Mouse (Mus musculus): ENCODE measurements around the gene Ubash3a.

The Ubash3a gene

DNA sequence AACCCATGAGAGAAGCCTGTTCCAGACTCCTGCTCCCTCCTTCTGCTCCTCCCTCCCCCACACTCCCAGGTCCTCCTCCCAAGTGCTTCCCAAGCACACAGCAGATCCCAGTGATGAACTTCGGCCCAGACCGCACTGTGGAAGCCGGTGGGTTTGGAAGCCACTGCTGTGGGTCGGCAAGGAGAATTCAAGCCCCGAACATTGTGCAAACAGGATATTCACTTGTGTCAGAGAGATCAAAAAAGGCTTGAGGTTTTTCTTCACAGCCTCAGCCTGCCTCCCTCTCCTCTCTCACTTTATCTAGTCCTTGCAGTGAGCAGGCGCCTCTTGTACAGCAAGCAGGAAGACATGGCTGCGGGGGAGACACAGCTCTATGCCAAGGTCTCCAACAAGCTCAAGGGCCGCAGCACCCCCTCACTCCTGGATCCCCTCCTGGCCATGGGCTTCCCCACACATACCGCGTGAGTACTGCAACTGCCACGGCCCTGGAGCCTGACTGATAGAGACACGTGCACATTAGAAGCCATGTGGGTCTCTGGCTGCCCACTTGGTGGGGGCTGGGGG, at the start of gene Ubash3a:
Ubash3a (plus strand) TSS at position 103 of the 564 bp plus-strand sequence.
- DNase-seq (ENCODE audit: extremely low read depth, low read depth, low spot score) = no peak

DNA sequence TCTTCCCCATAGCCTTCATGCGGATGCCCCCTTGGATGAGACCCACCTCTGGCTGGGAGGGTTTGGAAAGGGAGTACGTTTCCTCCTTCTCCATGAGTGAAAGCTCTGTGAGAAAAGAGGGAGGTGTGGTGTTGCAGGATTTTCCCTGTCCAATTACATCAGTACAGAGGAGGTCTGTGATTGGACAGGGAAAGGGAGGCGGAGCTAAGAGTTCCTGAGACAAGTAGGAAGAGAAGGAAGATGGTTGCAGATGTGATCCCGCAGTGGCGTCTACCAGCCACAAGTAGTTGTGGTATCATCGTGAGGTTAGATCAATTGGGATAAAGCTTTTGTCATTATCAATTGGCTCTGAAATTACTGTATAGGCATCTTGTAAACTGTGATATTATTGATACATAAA, 49.8 kb upstream of the Ubash3a start:
- no peak for DNase-seq (ENCODE audit: extremely low read depth, low read depth, low spot score)

DNA sequence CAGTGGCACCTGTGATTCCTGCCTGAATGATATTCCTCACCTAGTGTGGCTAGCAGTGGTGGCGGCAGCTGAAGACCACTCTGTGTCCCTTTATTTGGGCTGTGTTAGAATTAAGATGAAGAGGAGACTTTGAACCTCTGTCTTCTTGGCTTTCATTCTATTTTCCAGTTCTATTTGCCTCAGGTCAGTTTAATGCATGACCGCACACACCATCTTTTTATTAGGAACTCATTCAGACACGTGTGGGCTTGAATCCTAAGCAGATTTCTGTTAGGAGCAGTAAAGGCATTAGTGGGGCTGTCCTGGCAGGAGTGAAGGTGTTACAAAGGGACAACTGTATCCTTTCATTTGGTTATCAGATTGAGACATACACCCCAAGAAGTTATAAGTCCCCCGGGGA, 47.4 kb upstream of the Ubash3a start:
- no peak for DNase-seq (ENCODE audit: extremely low read depth, low read depth, low spot score)

DNA sequence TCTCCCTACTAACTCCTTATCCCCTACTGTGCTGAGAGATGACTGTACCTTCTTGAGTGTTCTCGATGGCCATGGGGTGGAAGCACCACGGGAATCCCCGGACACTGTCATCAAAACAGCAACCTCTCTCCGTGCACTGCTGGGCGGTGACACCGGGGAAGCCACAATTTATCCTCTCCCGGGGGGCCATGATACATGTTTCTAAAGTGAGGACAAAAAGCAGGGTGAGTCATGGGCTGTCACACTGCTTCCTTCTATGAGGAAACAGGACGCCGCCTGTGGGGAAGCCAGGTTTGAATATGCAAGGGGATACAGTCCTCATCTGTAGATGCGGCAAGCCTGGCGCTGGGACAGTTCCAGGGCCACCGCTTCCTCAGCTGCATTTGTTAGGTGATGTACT, 45.1 kb upstream of the Ubash3a start:
- DNase-seq (ENCODE audit: extremely low read depth, low read depth, low spot score) = no peak

GRCm38 (mm10) chr17:31163821-31164220, 43.9 kb upstream of the Ubash3a start:
- DNase-seq (ENCODE audit: extremely low read depth, low read depth, low spot score) = no peak

DNA sequence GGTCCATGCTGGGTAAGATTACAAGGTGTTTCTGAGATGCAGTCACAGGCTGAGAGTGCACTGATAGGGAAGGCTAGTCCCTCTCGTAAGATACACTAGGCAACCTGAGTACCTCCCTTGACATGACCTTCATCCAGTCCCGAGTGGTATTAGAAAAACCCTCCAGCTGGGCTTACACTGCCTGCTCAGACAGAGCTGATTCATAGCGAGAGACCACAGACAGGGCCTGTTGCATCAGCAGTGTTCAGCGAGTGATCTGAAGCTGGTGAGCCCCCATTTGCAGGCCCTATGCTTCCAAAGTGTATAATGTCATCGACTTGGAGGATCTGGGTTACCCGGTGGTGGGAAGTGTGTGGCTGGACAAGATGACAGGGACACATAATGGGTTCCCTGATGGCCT, 42.5 kb upstream of the Ubash3a start, which contains the start of gene Tff1:
Tff1 (minus strand) TSS at position 151 of the 400 bp plus-strand sequence.
- no peak for DNase-seq (ENCODE audit: extremely low read depth, low read depth, low spot score)

- DNase-seq (ENCODE audit: extremely low read depth, low read depth, low spot score) = no peak
Observed at GRCm38 (mm10) chr17:31169796-31170195, 37.9 kb upstream of the Ubash3a start.

DNA sequence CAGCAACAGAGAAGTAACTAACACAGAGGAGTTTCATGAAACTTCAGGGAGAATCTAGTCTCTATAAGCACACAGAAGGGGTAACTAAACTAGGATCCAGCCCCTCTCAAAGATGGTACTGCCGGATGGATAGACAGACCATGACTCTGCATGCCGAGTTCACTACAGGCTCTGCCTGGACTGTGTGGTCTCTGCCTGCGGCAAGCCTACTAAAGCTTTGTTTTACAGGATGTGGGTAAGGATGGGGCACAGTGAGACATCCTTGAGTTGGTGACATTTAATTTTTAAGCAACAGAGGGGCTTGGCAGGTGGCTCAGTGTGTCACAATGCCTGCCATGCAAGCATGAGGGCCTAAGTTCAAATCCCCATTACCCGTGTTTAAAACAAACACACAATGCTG, 31.4 kb upstream of the Ubash3a start:
- no peak for DNase-seq (ENCODE audit: extremely low read depth, low read depth, low spot score)

GRCm38 (mm10) chr17:31181490-31181889, 26.2 kb upstream of the Ubash3a start:
- no peak for DNase-seq (ENCODE audit: extremely low read depth, low read depth, low spot score)

DNA sequence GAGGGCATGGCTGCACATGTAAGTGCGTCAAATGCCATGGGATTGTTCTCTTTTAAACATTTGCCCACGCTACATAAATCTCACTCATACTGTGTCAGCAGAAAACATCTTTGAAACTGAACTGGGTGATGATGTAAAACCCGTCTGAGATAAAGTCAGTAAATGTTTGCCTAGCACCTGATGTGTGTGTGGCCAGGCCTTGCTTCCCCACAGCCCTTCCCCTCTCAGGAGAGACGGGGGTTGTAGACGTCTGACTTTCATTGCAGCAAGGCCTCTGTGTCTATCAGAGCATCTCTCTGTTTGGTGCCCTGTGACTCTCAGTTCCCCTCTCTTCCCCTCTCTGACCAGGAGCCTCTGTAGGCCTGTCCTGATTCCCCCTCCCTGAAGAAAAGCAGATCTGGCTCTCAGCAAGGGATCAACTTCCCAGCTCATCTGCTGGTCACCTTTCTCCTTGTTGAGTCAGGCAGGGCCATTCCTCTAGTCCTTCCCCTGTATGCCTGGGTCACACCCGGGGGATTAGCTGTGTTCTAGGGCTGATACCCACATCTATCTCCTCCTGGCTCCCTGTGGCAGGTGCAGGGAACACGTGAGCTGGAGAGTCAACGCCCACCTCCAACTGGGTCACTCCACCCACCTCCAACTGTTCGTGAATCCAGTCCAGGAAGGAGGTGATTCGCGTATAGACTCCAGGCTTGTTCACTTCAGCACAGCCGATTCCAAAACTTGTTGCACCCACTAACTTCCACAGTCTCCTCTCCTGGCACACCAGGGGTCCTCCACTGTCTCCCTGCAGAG, 24.3 kb upstream of the Ubash3a start:
- DNase-seq (ENCODE audit: extremely low read depth, low read depth, low spot score) = no peak

GRCm38 (mm10) chr17:31184269-31184990, 23.2 kb upstream of the Ubash3a start:
- no peak for DNase-seq (ENCODE audit: extremely low read depth, low read depth, low spot score)

DNA sequence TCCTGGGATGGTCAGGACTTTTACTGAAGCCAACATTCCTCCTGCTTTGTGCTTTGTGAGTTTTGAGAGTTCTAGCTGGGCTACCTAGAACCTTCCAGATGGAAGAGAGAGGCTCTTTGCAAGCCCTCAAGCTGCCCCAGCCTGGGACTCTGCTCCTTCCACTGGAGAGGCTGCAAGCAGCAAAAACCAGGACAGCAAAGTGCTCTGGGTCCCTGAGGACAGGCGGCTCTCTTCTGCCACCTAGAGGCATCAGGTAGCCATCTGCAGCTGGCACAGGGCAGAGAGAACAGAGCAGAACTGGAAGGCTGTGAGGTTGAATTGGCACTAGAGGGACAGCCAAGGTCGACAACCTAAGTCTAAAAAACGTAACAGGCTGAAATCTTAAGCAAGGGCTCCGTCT, 20.3 kb upstream of the Ubash3a start:
- no peak for DNase-seq (ENCODE audit: extremely low read depth, low read depth, low spot score)

DNA sequence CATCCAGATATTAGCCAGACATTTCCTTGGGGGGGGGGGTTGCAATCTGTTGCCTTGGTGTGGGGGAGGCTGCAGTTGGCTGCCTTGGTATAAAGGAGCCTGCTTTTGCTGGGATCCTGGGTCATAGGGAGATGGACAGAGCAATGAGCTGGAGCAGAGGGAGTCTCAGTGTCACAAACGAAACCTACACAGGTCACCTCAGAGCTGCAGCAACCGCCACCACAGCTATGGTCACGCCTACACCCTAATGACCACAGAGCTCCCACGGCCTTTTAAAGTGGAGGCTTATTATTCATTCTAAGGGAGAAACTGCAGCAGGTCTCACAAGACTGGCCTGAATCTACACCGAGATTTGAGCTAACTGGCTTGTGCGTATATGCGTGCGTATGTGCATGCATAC, 15.8 kb upstream of the Ubash3a start:
- DNase-seq (ENCODE audit: extremely low read depth, low read depth, low spot score) = no peak

- DNase-seq (ENCODE audit: extremely low read depth, low read depth, low spot score) = no peak
Observed at GRCm38 (mm10) chr17:31192663-31193062, 15.0 kb upstream of the Ubash3a start.

DNA sequence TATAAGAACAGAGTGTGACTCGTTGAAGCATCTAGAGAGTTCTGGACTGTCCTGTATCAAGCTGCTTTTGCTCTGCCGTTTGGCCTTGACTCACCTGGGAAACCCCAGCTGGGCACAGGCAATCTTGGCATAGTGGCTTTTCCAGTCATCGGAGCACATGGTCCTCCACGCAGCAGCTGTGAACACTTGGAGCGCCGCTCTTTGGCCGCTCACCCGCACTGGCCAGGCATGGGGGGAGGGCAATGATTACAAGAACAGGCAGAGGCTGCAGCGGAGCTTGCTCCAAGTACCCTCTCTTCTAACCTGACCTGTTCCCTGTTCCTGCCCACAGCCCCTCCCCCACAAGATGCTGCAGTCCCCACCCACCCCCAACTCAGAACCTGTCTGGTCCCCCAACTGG, 14.3 kb upstream of the Ubash3a start:
- no peak for DNase-seq (ENCODE audit: extremely low read depth, low read depth, low spot score)

DNA sequence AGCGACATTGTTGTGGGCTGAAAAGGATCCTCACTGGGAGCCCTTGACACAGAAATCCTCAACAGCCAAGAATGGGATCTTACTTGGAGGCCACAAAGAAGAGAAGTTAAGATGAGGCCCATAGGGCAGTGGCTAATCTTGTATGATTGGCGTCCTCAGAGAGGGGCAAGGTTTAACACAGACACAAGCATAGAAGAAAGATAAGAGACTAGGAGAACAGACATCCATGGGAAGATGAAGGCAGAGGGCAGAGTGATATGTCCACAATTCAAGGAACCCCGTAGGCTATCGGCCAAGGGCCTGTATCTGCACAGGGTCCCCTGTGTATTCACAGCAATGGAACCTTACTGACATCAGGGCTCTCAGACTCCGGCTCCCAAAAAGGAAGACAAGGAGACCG, 12.5 kb upstream of the Ubash3a start:
- no peak for DNase-seq (ENCODE audit: extremely low read depth, low read depth, low spot score)

- DNase-seq (ENCODE audit: extremely low read depth, low read depth, low spot score) = no peak
Observed at GRCm38 (mm10) chr17:31196283-31196682, 11.4 kb upstream of the Ubash3a start.

DNA sequence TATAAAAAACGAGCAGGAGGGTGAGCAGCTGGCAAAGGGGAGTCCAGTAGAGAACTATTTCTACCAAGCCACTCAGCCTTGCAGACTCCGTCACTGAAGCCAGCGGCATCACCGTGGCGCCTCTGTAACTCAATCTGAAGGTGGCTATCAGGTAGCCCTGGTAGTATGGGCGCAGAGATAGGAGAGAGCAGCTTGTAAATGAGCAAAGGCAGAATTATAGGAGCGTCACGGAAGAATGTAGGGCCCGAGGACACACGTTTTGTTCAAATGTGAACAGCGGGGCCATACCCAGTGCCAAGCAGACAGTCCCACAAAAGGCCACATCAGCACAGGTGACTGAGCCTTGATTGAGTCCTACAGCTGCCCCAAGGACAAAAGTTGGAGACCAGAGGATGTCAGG, 8.8 kb upstream of the Ubash3a start, which contains the start of gene Tmprss3:
Tmprss3 (minus strand) TSS at position 101 of the 400 bp plus-strand sequence.
- DNase-seq (ENCODE audit: extremely low read depth, low read depth, low spot score) = no peak

DNA sequence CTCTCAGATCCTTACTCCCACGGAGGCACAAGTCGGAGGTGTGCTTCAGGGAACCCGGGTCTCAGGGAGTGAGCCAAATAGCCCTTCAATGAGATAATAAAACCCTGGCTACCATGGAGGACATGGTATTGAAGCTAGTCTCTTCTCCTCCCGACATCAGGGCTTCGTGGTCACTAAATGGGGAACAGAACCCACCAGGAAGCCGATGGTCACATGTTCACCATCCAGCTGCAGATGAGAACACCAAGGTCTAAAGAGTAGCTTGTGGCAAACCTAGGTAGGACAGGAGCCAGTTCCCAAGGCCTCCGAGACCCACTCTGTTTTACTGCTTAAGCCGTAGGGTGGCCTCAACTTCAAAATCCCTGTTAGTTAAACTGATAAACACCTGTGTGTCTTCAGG, 981 bp downstream of the Ubash3a start:
- no peak for DNase-seq (ENCODE audit: extremely low read depth, low read depth, low spot score)

- no peak for DNase-seq (ENCODE audit: extremely low read depth, low read depth, low spot score)
Observed at GRCm38 (mm10) chr17:31209376-31209930, 1.8 kb downstream of the Ubash3a start.

GRCm38 (mm10) chr17:31210299-31210698, 2.6 kb downstream of the Ubash3a start:
- no peak for DNase-seq (ENCODE audit: extremely low read depth, low read depth, low spot score)

DNA sequence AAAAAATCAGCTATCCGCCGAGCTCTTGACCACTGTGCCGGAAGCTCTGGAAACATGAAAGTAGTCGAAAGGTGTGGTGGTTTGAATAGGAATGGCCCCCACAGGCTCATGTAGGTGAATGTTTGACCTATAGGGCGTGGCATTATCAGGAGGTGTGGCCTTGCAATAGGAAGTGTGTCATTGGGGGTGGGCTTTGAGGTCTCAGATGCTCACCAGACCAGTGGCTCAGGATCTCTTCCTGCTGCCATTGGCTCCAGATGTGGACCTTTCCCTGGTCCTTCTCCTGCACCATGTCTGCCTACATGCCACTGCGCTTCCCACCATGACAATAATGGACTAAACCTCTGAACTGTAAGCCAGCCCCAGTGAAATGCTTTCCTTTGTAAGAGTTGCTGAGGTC, 4.2 kb downstream of the Ubash3a start:
- DNase-seq (ENCODE audit: extremely low read depth, low read depth, low spot score) = no peak
